In genomic region chr12:107728865-107729264, GRCm38 (mm10) we compare ENCODE assay signal across 29 mouse cellular contexts.
DNase-seq lines count a peak whose midpoint lies in the region; ATAC-seq lines count a peak whose summit lies in the region.
"Had no signal": no experiment of that assay in that cellular context is flagged by ENCODE, and none has a peak within 500 bp of the region (broad histone marks: within the 10 kb centered on the region; RNA-seq: fewer than 3 reads in every experiment).

No protein-coding gene starts in this region.

- H3K9ac ChIP-seq in limb, embryonic 11.5 days (ENCODE audit: low read length), result no peak overlapping the region
- H3K9ac ChIP-seq in embryonic facial prominence, embryonic 14.5 days (ENCODE audit: low read depth, low read length), result no peak overlapping the region
- H3K9ac ChIP-seq in stomach, embryonic 16.5 days (ENCODE audit: low read length), result no peak overlapping the region
- H3K9ac ChIP-seq: heart, embryonic 13.5 days; hindbrain, embryonic 15.5 days; limb, embryonic 13.5 days; lung, embryonic 15.5 days; midbrain, embryonic 12.5 days; neural tube, embryonic 12.5 days had no signal

- H3K9me3 ChIP-seq in limb, embryonic 11.5 days (ENCODE audit: control insufficient read depth, low read length), result no peaks in the 10 kb centered on the region; the same call in 1 of the 2 replicates
- H3K9me3 ChIP-seq in limb, embryonic 10.5 days (replicated peaks), result no peaks in the 10 kb centered on the region
- peaks cover 7% of the 10 kb centered on the region; the same call in 1 of the 2 replicates for H3K9me3 ChIP-seq in embryonic facial prominence, embryonic 10.5 days
- peaks cover 10% of the 10 kb centered on the region; the same call in 1 of the 2 replicates for H3K9me3 ChIP-seq in embryonic facial prominence, embryonic 14.5 days (ENCODE audit: control insufficient read depth, low read length)
- peaks cover 3% of the 10 kb centered on the region; the same call in 1 of the 2 replicates for H3K9me3 ChIP-seq in stomach, embryonic 16.5 days (replicated peaks; ENCODE audit: control insufficient read depth, low read length)
- H3K9me3 ChIP-seq: hindbrain, embryonic 15.5 days; lung, embryonic 15.5 days; midbrain, embryonic 12.5 days; neural tube, embryonic 12.5 days had no signal

- H3K4me3 ChIP-seq in limb, embryonic 11.5 days (ENCODE audit: low read depth, low read length), result no peak overlapping the region
- no peak overlapping the region for H3K4me3 ChIP-seq in limb, embryonic 10.5 days
- no peak overlapping the region for H3K4me3 ChIP-seq in embryonic facial prominence, embryonic 10.5 days
- no peak overlapping the region for H3K4me3 ChIP-seq in embryonic facial prominence, embryonic 14.5 days (ENCODE audit: low read depth, low read length)
- no peak overlapping the region for H3K4me3 ChIP-seq in stomach, embryonic 16.5 days (replicated peaks; ENCODE audit: low read length)
- H3K4me3 ChIP-seq: erythroblast, embryonic 14.5 days; gastrocnemius, adult 2 months; heart, adult 2 months; heart, embryonic 13.5 days; hindbrain, embryonic 10.5 days; hindbrain, embryonic 15.5 days; limb, embryonic 13.5 days; lung, embryonic 15.5 days; midbrain, embryonic 12.5 days; myocyte; neural tube, embryonic 12.5 days had no signal

- H3K27me3 ChIP-seq in limb, embryonic 11.5 days (ENCODE audit: control insufficient read depth, insufficient read depth, low read length), result no peaks in the 10 kb centered on the region
- H3K27me3 ChIP-seq in limb, embryonic 10.5 days (ENCODE audit: low read depth, poor library complexity, severe bottlenecking), result 0 out of 2 replicates have a peak, but pooled peaks cover 7% of the 10 kb centered on the region
- H3K27me3 ChIP-seq in embryonic facial prominence, embryonic 10.5 days (replicated peaks; ENCODE audit: low read depth, poor library complexity, severe bottlenecking), result no peaks in the 10 kb centered on the region; the same call in 1 of the 2 replicates
- no peaks in the 10 kb centered on the region for H3K27me3 ChIP-seq in embryonic facial prominence, embryonic 14.5 days (replicated peaks; ENCODE audit: control insufficient read depth, insufficient read depth, low read length)
- H3K27me3 ChIP-seq in stomach, embryonic 16.5 days (ENCODE audit: control insufficient read depth, insufficient read depth, low read length), result no peaks in the 10 kb centered on the region
- H3K27me3 ChIP-seq: CH12.LX; hindbrain, embryonic 15.5 days; limb, embryonic 13.5 days; lung, embryonic 15.5 days; midbrain, embryonic 12.5 days; neural tube, embryonic 12.5 days had no signal

- no peak overlapping the region for H3K4me2 ChIP-seq in limb, embryonic 11.5 days (ENCODE audit: low read depth, severe bottlenecking)
- no peak overlapping the region for H3K4me2 ChIP-seq in embryonic facial prominence, embryonic 14.5 days (ENCODE audit: low read depth, low read length)
- H3K4me2 ChIP-seq in stomach, embryonic 16.5 days (ENCODE audit: low read depth, low read length), result no peak overlapping the region
- H3K4me2 ChIP-seq: heart, embryonic 13.5 days; hindbrain, embryonic 15.5 days; limb, embryonic 13.5 days; liver, embryonic 11.5 days; lung, embryonic 15.5 days; midbrain, embryonic 12.5 days; neural tube, embryonic 12.5 days had no signal

- H3K4me1 ChIP-seq in limb, embryonic 11.5 days (ENCODE audit: control insufficient read depth, insufficient read depth, low read length), result peaks cover 2% of the 10 kb centered on the region; the same call in 1 of the 2 replicates
- H3K4me1 ChIP-seq in limb, embryonic 10.5 days, result peaks cover 16% of the 10 kb centered on the region
- peaks cover 15% of the 10 kb centered on the region for H3K4me1 ChIP-seq in embryonic facial prominence, embryonic 10.5 days
- peaks cover 8% of the 10 kb centered on the region for H3K4me1 ChIP-seq in embryonic facial prominence, embryonic 14.5 days (ENCODE audit: control insufficient read depth, insufficient read depth, low read length)
- no peaks in the 10 kb centered on the region for H3K4me1 ChIP-seq in stomach, embryonic 16.5 days (ENCODE audit: control insufficient read depth, insufficient read depth, low read length)
- H3K4me1 ChIP-seq: heart, embryonic 13.5 days had no signal

- no peaks in the 10 kb centered on the region for H3K36me3 ChIP-seq in limb, embryonic 11.5 days (ENCODE audit: control insufficient read depth, insufficient read depth, low read length)
- no peaks in the 10 kb centered on the region for H3K36me3 ChIP-seq in limb, embryonic 10.5 days
- no peaks in the 10 kb centered on the region for H3K36me3 ChIP-seq in embryonic facial prominence, embryonic 10.5 days (replicated peaks)
- no peaks in the 10 kb centered on the region for H3K36me3 ChIP-seq in embryonic facial prominence, embryonic 14.5 days (ENCODE audit: control insufficient read depth, insufficient read depth, low read length)
- no peaks in the 10 kb centered on the region for H3K36me3 ChIP-seq in stomach, embryonic 16.5 days (ENCODE audit: control insufficient read depth, insufficient read depth, low read length)
- H3K36me3 ChIP-seq: heart, embryonic 13.5 days; hindbrain, embryonic 10.5 days; hindbrain, embryonic 15.5 days; limb, embryonic 13.5 days; lung, embryonic 15.5 days; midbrain, embryonic 12.5 days; neural tube, embryonic 12.5 days had no signal

- H3K27ac ChIP-seq in limb, embryonic 11.5 days (replicated peaks; ENCODE audit: low read depth, low read length), result no peak overlapping the region
- no peak overlapping the region for H3K27ac ChIP-seq in limb, embryonic 10.5 days
- H3K27ac ChIP-seq in embryonic facial prominence, embryonic 10.5 days (replicated peaks), result 0 out of 2 replicates have a peak overlapping the region, but pooled peaks have one; percentile 24
- no peak overlapping the region for H3K27ac ChIP-seq in embryonic facial prominence, embryonic 14.5 days (replicated peaks; ENCODE audit: low read depth, low read length)
- peak overlapping the region; percentile 61; the same call in 1 of the 2 replicates for H3K27ac ChIP-seq in stomach, embryonic 16.5 days (ENCODE audit: low read length)
- H3K27ac ChIP-seq: gastrocnemius, adult 2 months; heart, adult 2 months; heart, embryonic 13.5 days; hindbrain, embryonic 10.5 days; hindbrain, embryonic 15.5 days; kidney, postnatal 0 days; limb, embryonic 13.5 days; lung, embryonic 15.5 days; midbrain, embryonic 12.5 days; neural tube, embryonic 12.5 days had no signal

- peak; percentile 21 for DNase-seq in limb, embryonic 11.5 days (ENCODE audit: low spot score)
- DNase-seq in limb, embryonic 10.5 days (ENCODE audit: low spot score), result no peak
- no peak for DNase-seq in embryonic facial prominence, embryonic 10.5 days (ENCODE audit: low spot score)
- no peak for DNase-seq in embryonic facial prominence, embryonic 14.5 days (ENCODE audit: low spot score)
- DNase-seq in ovary, adult 18-20 months (ENCODE audit: low spot score), result no peak
- DNase-seq in adrenal gland, postnatal 25 days, result no peak
- DNase-seq: adrenal gland, adult 2 months; cerebellum, adult 2 months; cerebellum, postnatal 25 days; gastrocnemius, adult 2 months; heart, adult 2 months; heart, postnatal 14 days; kidney, adult 8-10 months; layer of hippocampus, adult 9-11 months; right cerebral cortex, postnatal 4 days had no signal

- no peak for ATAC-seq in limb, embryonic 11.5 days (ENCODE audit: insufficient number of reproducible peaks, low FRiP score, low TSS enrichment, low read depth)
- peak; percentile 33; the same call in 1 of the 2 replicates for ATAC-seq in embryonic facial prominence, embryonic 14.5 days (ENCODE audit: low read depth)
- no peak for ATAC-seq in stomach, embryonic 16.5 days (ENCODE audit: insufficient read depth, low FRiP score)
- ATAC-seq: forebrain, embryonic 16.5 days had no signal

- WGBS in limb, embryonic 11.5 days, result 76% methylated on average over 6 of the region's 6 CpGs
- WGBS in limb, embryonic 10.5 days, result 77% methylated on average over 6 of the region's 6 CpGs
- 72% methylated on average over 6 of the region's 6 CpGs for WGBS in embryonic facial prominence, embryonic 10.5 days
- WGBS in embryonic facial prominence, embryonic 14.5 days, result 49% methylated on average over 6 of the region's 6 CpGs
- WGBS in stomach, embryonic 16.5 days, result 69% methylated on average over 6 of the region's 6 CpGs

Comparison
In these comparisons a context has a peak if more than half of its experiments do, and no peak if none do; other contexts are left out.
1. H3K27ac ChIP-seq: peak in embryonic facial prominence, embryonic 10.5 days (single experiment) and stomach, embryonic 16.5 days (single experiment); none in limb, embryonic 11.5 days (single experiment), limb, embryonic 10.5 days (single experiment) and embryonic facial prominence, embryonic 14.5 days (single experiment).